Mouse (Mus musculus) C2C12 (cell line): ENCODE results near the gene Nectin1. TPM values are rescaled to one million over a fixed set of nuclear protein-coding genes. Genes with fewer than 3 reads are reported as not detected.

Source experiments
- H3K27me3 ChIP-seq: one replicate; pipeline ENCODE4 v1.6.1; 2011; ENCODE audit not compliant: control insufficient read depth, insufficient read depth, insufficient read length
- H3K36me3 ChIP-seq: one replicate; pipeline ENCODE4 v1.6.1; 2011; ENCODE audit not compliant: control insufficient read depth, insufficient read depth
- H3K4me3 ChIP-seq: one replicate; pipeline ENCODE4 v1.5.1; 2011; ENCODE audit warnings: mild to moderate bottlenecking, control low read depth; ENCODE audit not compliant: poor library complexity, insufficient read depth, severe bottlenecking
- H3K79me2 ChIP-seq: one replicate; pipeline ENCODE4 v1.6.1; 2011; ENCODE audit not compliant: control insufficient read depth, insufficient read depth
- H3K79me3 ChIP-seq: one replicate; pipeline ENCODE4 v1.6.1; 2011; ENCODE audit warnings: low read depth, control low read depth
- H3ac ChIP-seq: one replicate; pipeline ENCODE3; 2011; ENCODE audit warnings: low read depth; ENCODE audit not compliant: control insufficient read depth, insufficient read length
- CEBPB ChIP-seq: IDR thresholded peaks from one replicate; pipeline ENCODE4 v1.6.1; 2011; ENCODE audit warnings: low read depth, mild to moderate bottlenecking, control low read depth, moderate library complexity
- CTCF ChIP-seq: IDR thresholded peaks from one replicate; pipeline ENCODE4 v1.5.1; 2011; ENCODE audit not compliant: control insufficient read depth, insufficient read depth, insufficient read length
- FOSL1 ChIP-seq: IDR thresholded peaks from one replicate; pipeline ENCODE4 v1.8.0; 2011; ENCODE audit warnings: mild to moderate bottlenecking, low read length; ENCODE audit not compliant: poor library complexity, insufficient read depth, severe bottlenecking
- MAX ChIP-seq: IDR thresholded peaks from one replicate; pipeline ENCODE4 v1.6.1; 2011; ENCODE audit warnings: mild to moderate bottlenecking, control low read depth
- MYOD1 ChIP-seq: IDR thresholded peaks from one replicate; pipeline ENCODE4 v1.6.1; 2011; ENCODE audit warnings: low read depth; ENCODE audit not compliant: control insufficient read depth, insufficient read length
- MYOG ChIP-seq: IDR thresholded peaks from one replicate; pipeline ENCODE4 v1.6.1; 2011; ENCODE audit not compliant: control insufficient read depth, insufficient read length; ENCODE audit errors: extremely low read depth
- USF1 ChIP-seq: IDR thresholded peaks from one replicate; pipeline ENCODE4 v1.6.1; 2011; ENCODE audit warnings: low read depth, mild to moderate bottlenecking, control low read depth, moderate library complexity
- polyA plus RNA-seq: library from polyadenylated mRNA; unstranded; fragments of >200 nt; fragmentation: generic; extraction: Trizol; gene quantifications from one replicate; pipeline ENCODE4 v1.2.1, GENCODE M21; 2012; ENCODE audit warnings: missing spikeins

The Nectin1 gene
- polyA plus RNA-seq, 1 experiment = 3.0 TPM

DNA sequence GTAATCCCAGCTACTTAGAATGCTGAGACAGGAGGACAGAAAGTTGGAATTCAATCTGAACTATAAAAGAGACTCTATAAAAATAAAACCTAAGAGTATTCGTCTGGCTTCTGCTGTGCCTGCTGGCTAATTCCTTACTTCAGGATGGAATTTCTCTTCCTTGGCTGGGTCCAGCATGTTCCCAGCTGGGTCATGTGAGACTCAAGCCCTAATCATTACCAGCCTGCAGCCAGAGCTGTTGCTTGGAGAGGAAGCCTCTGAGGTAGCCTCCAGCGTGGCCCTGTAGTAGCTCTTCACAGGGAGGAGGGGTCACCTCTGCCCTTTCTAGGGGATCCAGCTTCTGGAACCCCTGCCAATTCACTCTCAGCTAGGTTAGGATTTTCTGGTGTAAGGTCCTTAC is 94.8 kb downstream of the Nectin1 start:
- H3K79me3 ChIP-seq = no peaks in the 10 kb centered on the region
- no peaks in the 10 kb centered on the region for H3K36me3 ChIP-seq
- no peak overlapping the region for H3ac ChIP-seq
- no peak overlapping the region for H3K4me3 ChIP-seq
- no peaks in the 10 kb centered on the region for H3K79me2 ChIP-seq
- TF ChIP-seq USF1 = no peak
- peaks cover 23% of the 10 kb centered on the region for H3K27me3 ChIP-seq

DNA sequence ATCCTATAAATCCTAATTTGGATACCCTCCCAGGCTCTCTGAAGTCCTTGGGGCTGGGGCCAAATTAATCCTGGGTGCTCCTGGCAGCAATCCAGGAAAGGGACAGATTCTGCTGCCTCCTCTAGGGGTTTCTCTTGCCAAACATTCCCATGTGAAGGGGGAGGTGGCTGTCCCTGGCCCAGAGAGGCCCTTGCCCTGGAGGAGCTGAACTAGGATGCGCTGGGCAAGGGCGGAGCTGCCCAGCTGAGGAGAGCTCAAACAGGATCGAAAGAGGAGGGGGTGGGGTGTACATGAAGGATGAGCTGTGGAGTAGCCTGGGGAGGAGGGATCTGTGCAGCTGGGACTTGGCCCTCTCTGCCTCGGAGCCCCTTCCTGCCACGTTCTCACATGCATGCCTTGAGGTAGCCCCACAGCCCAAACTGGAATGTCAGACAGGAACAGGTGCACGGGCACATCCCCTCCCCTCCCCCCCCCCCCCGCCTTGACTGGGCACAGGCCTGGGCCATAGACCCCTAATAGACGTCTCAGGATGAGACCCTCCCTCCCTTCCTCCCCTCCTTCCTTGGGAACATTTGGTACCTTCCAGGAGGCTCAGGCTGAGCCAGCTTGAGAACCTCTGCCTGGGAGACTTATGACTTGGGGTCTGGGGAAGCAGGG is 99.3 kb downstream of the Nectin1 start:
- TF ChIP-seq MYOG = no peak
- TF ChIP-seq MYOD1 = no peak
- no peak for TF ChIP-seq CEBPB
- no peak for TF ChIP-seq CTCF
- TF ChIP-seq USF1 = no peak
- no peak for TF ChIP-seq FOSL1
- TF ChIP-seq MAX = no peak
- H3ac ChIP-seq = no peak overlapping the region
- H3K79me2 ChIP-seq = no peaks in the 10 kb centered on the region
- H3K36me3 ChIP-seq = no peaks in the 10 kb centered on the region
- peaks cover 40% of the 10 kb centered on the region for H3K27me3 ChIP-seq
- H3K4me3 ChIP-seq = no peak overlapping the region
- no peaks in the 10 kb centered on the region for H3K79me3 ChIP-seq

DNA sequence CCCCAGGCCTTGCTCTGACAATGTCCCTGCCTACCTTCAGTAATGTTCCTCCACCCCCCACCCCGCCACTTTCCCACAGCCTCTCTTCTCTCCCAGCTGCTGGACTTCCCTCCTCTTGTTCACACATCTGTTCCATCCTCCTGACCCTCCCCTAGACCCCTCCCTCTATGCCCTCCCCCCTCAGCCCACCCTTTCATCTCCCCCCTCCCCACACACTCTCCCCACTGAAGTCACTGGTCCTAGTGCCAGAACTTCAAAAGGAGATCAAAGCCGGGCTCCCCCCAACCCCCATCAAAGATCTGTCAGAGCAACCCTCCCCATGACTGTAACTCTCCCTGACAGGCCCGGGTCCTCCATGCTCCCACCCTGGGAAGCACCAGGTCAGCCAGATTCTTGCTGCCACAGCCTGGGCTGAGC is 99.9 kb downstream of the Nectin1 start:
- Histone ChIP-seq H3K4me3 (no peak overlapping the region), H3ac (no peak overlapping the region), H3K79me3 (no peaks in the 10 kb centered on the region), H3K36me3 (no peaks in the 10 kb centered on the region), H3K79me2 (no peaks in the 10 kb centered on the region), H3K27me3 (peaks cover 41% of the 10 kb centered on the region)
- TF ChIP-seq MYOD1 (no peak), CTCF (no peak), USF1 (no peak), FOSL1 (no peak), MYOG (no peak), MAX (no peak), CEBPB (no peak)

DNA sequence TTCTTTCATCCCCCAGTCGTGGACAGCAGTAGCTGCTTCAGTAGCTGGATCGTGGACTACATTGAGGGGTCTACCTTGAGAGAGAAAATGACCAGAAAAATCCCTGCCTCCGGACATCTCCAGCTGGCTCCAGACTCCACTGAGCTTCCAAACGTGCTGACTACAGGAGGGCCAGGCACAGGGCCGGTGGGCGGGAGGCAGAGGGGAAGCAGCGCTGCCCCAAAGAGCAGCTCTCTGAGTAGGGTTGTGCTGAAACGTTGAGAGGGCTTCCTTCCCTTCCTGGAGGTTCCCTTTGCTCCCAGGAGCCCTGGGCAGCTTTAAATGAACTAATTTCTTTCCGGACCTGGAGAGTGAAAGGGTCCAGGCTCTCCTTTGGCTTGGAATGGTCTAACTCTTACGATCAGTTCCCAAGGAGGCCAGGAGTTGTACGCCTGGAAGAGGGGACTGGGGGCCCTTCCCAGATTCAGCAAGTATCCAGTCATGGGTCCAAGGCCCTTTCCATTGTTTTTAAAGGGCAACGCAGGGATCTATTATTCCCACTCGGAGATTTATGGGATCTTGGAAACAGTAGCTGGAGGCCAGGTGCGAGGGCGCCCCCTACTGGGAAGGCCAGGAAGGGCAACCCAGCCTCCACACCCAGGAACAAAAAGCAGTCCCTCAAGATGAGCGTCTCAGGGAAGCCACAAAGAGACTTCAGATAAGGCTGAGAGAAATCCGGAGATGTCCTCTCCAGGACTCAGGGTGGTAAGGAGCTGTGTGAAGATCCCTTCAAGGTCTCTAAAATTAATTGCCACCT is 102.1 kb downstream of the Nectin1 start:
- Histone ChIP-seq H3K79me3 (no peaks in the 10 kb centered on the region), H3K36me3 (no peaks in the 10 kb centered on the region), H3ac (no peak overlapping the region), H3K79me2 (no peaks in the 10 kb centered on the region), H3K4me3 (no peak overlapping the region), H3K27me3 (peaks cover 41% of the 10 kb centered on the region)
- no peak for TF ChIP-seq MYOG
- no peak for TF ChIP-seq USF1
- TF ChIP-seq CTCF = no peak
- TF ChIP-seq CEBPB = no peak
- no peak for TF ChIP-seq MAX
- no peak for TF ChIP-seq FOSL1
- no peak for TF ChIP-seq MYOD1

DNA sequence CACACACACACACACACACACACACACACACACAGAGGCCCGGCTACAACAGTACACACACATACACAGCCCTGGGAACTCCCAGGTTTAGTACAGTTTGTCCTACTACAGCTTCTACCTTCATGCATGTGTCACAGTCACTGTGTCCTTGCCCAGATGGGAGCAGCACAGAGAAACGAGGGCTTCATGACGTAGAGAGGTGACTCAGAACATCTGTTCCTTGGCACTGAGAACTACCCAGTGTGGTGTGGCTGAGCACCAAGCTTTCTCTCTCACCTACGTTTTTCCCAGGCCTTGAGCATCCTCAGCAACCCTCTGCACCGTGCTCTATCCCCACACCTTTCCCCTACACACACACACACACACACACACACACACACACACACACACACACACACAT is 104.1 kb downstream of the Nectin1 start:
- H3K79me2 ChIP-seq = no peaks in the 10 kb centered on the region
- TF ChIP-seq MYOD1 = peak; percentile 66
- TF ChIP-seq CEBPB = no peak
- no peak overlapping the region for H3ac ChIP-seq
- no peaks in the 10 kb centered on the region for H3K36me3 ChIP-seq
- peaks cover 26% of the 10 kb centered on the region for H3K27me3 ChIP-seq
- H3K4me3 ChIP-seq = no peak overlapping the region
- H3K79me3 ChIP-seq = no peaks in the 10 kb centered on the region

DNA sequence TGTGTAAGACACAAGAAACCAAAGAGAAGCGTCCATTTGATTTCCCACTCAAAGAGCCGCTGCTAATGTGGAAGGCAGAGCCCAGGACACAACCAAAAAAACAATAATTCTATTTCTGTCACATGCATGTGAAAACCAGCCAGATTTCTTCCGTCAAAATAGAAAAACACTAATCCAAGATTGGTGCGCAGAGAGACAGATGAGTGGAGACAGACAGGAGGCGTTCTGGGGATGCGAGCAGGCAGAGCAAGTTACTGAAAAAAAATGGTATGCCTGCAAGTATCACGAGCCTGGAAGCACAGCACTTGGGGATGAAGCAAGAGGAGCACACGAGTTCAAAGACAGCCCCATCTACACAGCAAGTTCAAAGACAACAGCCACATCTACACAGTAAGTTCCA is 106.5 kb downstream of the Nectin1 start:
- Histone ChIP-seq H3K4me3 (no peak overlapping the region), H3K36me3 (no peaks in the 10 kb centered on the region), H3ac (no peak overlapping the region), H3K79me2 (no peaks in the 10 kb centered on the region), H3K27me3 (peaks cover 11% of the 10 kb centered on the region), H3K79me3 (no peaks in the 10 kb centered on the region)
- TF ChIP-seq USF1 (no peak), MYOG (no peak), CEBPB (no peak), MYOD1 (no peak), FOSL1 (no peak), CTCF (no peak), MAX (no peak)
